Mouse (Mus musculus): ENCODE measurements at regions not wholly inside any gene's neighbourhood (a gene's known extent, or its start where the extent isn't known, plus 50 kb on each side); places are given as distances from the start of the nearest gene placed in this dataset.

- no peak overlapping the region for H3K9ac ChIP-seq (ENCODE audit: low read length)
- H3K4me1 ChIP-seq (ENCODE audit: control insufficient read depth, insufficient read depth, low read length) = no peaks in the 10 kb centered on the region
- no peaks in the 10 kb centered on the region for H3K9me3 ChIP-seq (ENCODE audit: control insufficient read depth, low read length)
- 47% methylated on average over 4 of the region's 4 CpGs for WGBS
- no peak overlapping the region; the same call in 1 of the 2 replicates for H3K27ac ChIP-seq (replicated peaks; ENCODE audit: low read depth, low read length)
- no peaks in the 10 kb centered on the region for H3K27me3 ChIP-seq (ENCODE audit: control insufficient read depth, insufficient read depth, low read length)
- DNase-seq (ENCODE audit: low spot score) (no peak), ATAC-seq (ENCODE audit: insufficient number of reproducible peaks, low FRiP score, low TSS enrichment, low read depth) (no peak)
- no peak overlapping the region for H3K4me2 ChIP-seq (ENCODE audit: low read depth, severe bottlenecking)
- H3K36me3 ChIP-seq (ENCODE audit: control insufficient read depth, insufficient read depth, low read length) = no peaks in the 10 kb centered on the region
- H3K4me3 ChIP-seq (ENCODE audit: low read depth, low read length) = no peak overlapping the region
Observed at GRCm38 (mm10) chr4:82170930-82171329, 534.6 kb downstream of the Nfib start.

GRCm38 (mm10) chr4:82168032-82168431, 537.5 kb downstream of the Nfib start:
- H3K36me3 ChIP-seq (ENCODE audit: control insufficient read depth, insufficient read depth, low read length) = no peaks in the 10 kb centered on the region
- H3K4me1 ChIP-seq (ENCODE audit: control insufficient read depth, insufficient read depth, low read length) = no peaks in the 10 kb centered on the region
- H3K4me3 ChIP-seq (ENCODE audit: low read depth, low read length) = no peak overlapping the region
- 60% methylated on average over 5 of the region's 5 CpGs for WGBS
- DNase-seq (ENCODE audit: low spot score) (no peak), ATAC-seq (ENCODE audit: insufficient number of reproducible peaks, low FRiP score, low TSS enrichment, low read depth) (no peak)
- H3K27me3 ChIP-seq (ENCODE audit: control insufficient read depth, insufficient read depth, low read length) = no peaks in the 10 kb centered on the region
- no peak overlapping the region for H3K27ac ChIP-seq (replicated peaks; ENCODE audit: low read depth, low read length)
- no peak overlapping the region for H3K4me2 ChIP-seq (ENCODE audit: low read depth, severe bottlenecking)
- no peak overlapping the region for H3K9ac ChIP-seq (ENCODE audit: low read length)
- no peaks in the 10 kb centered on the region for H3K9me3 ChIP-seq (ENCODE audit: control insufficient read depth, low read length)

GRCm38 (mm10) chr4:82167396-82167795, 538.2 kb downstream of the Nfib start:
- Histone ChIP-seq H3K4me2 (ENCODE audit: low read depth, severe bottlenecking) (no peak overlapping the region), H3K4me3 (ENCODE audit: low read depth, low read length) (no peak overlapping the region), H3K27me3 (ENCODE audit: control insufficient read depth, insufficient read depth, low read length) (no peaks in the 10 kb centered on the region), H3K36me3 (ENCODE audit: control insufficient read depth, insufficient read depth, low read length) (no peaks in the 10 kb centered on the region), H3K9ac (ENCODE audit: low read length) (no peak overlapping the region), H3K27ac (replicated peaks; ENCODE audit: low read depth, low read length) (no peak overlapping the region), H3K4me1 (ENCODE audit: control insufficient read depth, insufficient read depth, low read length) (no peaks in the 10 kb centered on the region), H3K9me3 (ENCODE audit: control insufficient read depth, low read length) (no peaks in the 10 kb centered on the region)
- ATAC-seq (ENCODE audit: insufficient number of reproducible peaks, low FRiP score, low TSS enrichment, low read depth) (no peak), DNase-seq (ENCODE audit: low spot score) (no peak)
- 74% methylated on average over 5 of the region's 5 CpGs for WGBS

GRCm38 (mm10) chr4:82166826-82167225, 538.7 kb downstream of the Nfib start:
- 71% methylated on average over 1 of the region's 1 CpGs for WGBS

GRCm38 (mm10) chr4:82166087-82166486, 539.5 kb downstream of the Nfib start:
- H3K4me1 ChIP-seq (ENCODE audit: control insufficient read depth, insufficient read depth, low read length) = no peaks in the 10 kb centered on the region
- no peak for ATAC-seq (ENCODE audit: insufficient number of reproducible peaks, low FRiP score, low TSS enrichment, low read depth)
- 92% methylated on average over 6 of the region's 6 CpGs for WGBS
- no peak overlapping the region for H3K4me2 ChIP-seq (ENCODE audit: low read depth, severe bottlenecking)
- no peaks in the 10 kb centered on the region for H3K9me3 ChIP-seq (ENCODE audit: control insufficient read depth, low read length)
- H3K27me3 ChIP-seq (ENCODE audit: control insufficient read depth, insufficient read depth, low read length) = no peaks in the 10 kb centered on the region
- no peak overlapping the region for H3K27ac ChIP-seq (replicated peaks; ENCODE audit: low read depth, low read length)
- H3K36me3 ChIP-seq (ENCODE audit: control insufficient read depth, insufficient read depth, low read length) = no peaks in the 10 kb centered on the region
- no peak overlapping the region for H3K4me3 ChIP-seq (ENCODE audit: low read depth, low read length)
- no peak overlapping the region for H3K9ac ChIP-seq (ENCODE audit: low read length)
- DNase-seq (ENCODE audit: low spot score) = no peak

More at GRCm38 (mm10) chr4:82166826-82167225, 538.7 kb downstream of the Nfib start:
- H3K27ac ChIP-seq (replicated peaks; ENCODE audit: low read depth, low read length) = no peak overlapping the region
- H3K9me3 ChIP-seq (ENCODE audit: control insufficient read depth, low read length) = no peaks in the 10 kb centered on the region
- H3K4me2 ChIP-seq (ENCODE audit: low read depth, severe bottlenecking) = no peak overlapping the region
- no peak for ATAC-seq (ENCODE audit: insufficient number of reproducible peaks, low FRiP score, low TSS enrichment, low read depth)
- H3K4me1 ChIP-seq (ENCODE audit: control insufficient read depth, insufficient read depth, low read length) = no peaks in the 10 kb centered on the region
- no peak for DNase-seq (ENCODE audit: low spot score)
- H3K36me3 ChIP-seq (ENCODE audit: control insufficient read depth, insufficient read depth, low read length) = no peaks in the 10 kb centered on the region
- no peak overlapping the region for H3K4me3 ChIP-seq (ENCODE audit: low read depth, low read length)
- no peaks in the 10 kb centered on the region for H3K27me3 ChIP-seq (ENCODE audit: control insufficient read depth, insufficient read depth, low read length)
- no peak overlapping the region for H3K9ac ChIP-seq (ENCODE audit: low read length)

- Histone ChIP-seq H3K27me3 (ENCODE audit: control insufficient read depth, insufficient read depth, low read length) (no peaks in the 10 kb centered on the region), H3K27ac (replicated peaks; ENCODE audit: low read depth, low read length) (no peak overlapping the region), H3K9me3 (ENCODE audit: control insufficient read depth, low read length) (no peaks in the 10 kb centered on the region), H3K4me3 (ENCODE audit: low read depth, low read length) (no peak overlapping the region), H3K4me1 (ENCODE audit: control insufficient read depth, insufficient read depth, low read length) (no peaks in the 10 kb centered on the region), H3K36me3 (ENCODE audit: control insufficient read depth, insufficient read depth, low read length) (no peaks in the 10 kb centered on the region), H3K4me2 (ENCODE audit: low read depth, severe bottlenecking) (no peak overlapping the region), H3K9ac (ENCODE audit: low read length) (no peak overlapping the region)
- WGBS = 45% methylated on average over 1 of the region's 1 CpGs
- ATAC-seq (ENCODE audit: insufficient number of reproducible peaks, low FRiP score, low TSS enrichment, low read depth) (no peak), DNase-seq (ENCODE audit: low spot score) (no peak)
Observed at GRCm38 (mm10) chr4:82164058-82164457, 541.5 kb downstream of the Nfib start.

- H3K4me3 ChIP-seq (ENCODE audit: low read depth, low read length) = no peak overlapping the region
- H3K27me3 ChIP-seq (ENCODE audit: control insufficient read depth, insufficient read depth, low read length) = no peaks in the 10 kb centered on the region
- no peak overlapping the region for H3K27ac ChIP-seq (replicated peaks; ENCODE audit: low read depth, low read length)
- ATAC-seq (ENCODE audit: insufficient number of reproducible peaks, low FRiP score, low TSS enrichment, low read depth) (no peak), DNase-seq (ENCODE audit: low spot score) (no peak)
- 78% methylated on average over 2 of the region's 2 CpGs for WGBS
- H3K36me3 ChIP-seq (ENCODE audit: control insufficient read depth, insufficient read depth, low read length) = no peaks in the 10 kb centered on the region
- H3K9ac ChIP-seq (ENCODE audit: low read length) = no peak overlapping the region
- H3K4me2 ChIP-seq (ENCODE audit: low read depth, severe bottlenecking) = no peak overlapping the region
- no peaks in the 10 kb centered on the region for H3K9me3 ChIP-seq (ENCODE audit: control insufficient read depth, low read length)
- H3K4me1 ChIP-seq (ENCODE audit: control insufficient read depth, insufficient read depth, low read length) = no peaks in the 10 kb centered on the region
Observed at GRCm38 (mm10) chr4:82161818-82162217, 543.7 kb downstream of the Nfib start.

- H3K4me2 ChIP-seq (ENCODE audit: low read depth, severe bottlenecking) = no peak overlapping the region
- no peak overlapping the region for H3K9ac ChIP-seq (ENCODE audit: low read length)
- ATAC-seq (ENCODE audit: insufficient number of reproducible peaks, low FRiP score, low TSS enrichment, low read depth) = no peak
- H3K4me3 ChIP-seq (ENCODE audit: low read depth, low read length) = no peak overlapping the region
- no peak overlapping the region for H3K27ac ChIP-seq (replicated peaks; ENCODE audit: low read depth, low read length)
- no peaks in the 10 kb centered on the region for H3K27me3 ChIP-seq (ENCODE audit: control insufficient read depth, insufficient read depth, low read length)
- DNase-seq (ENCODE audit: low spot score) = no peak
- WGBS = 94% methylated on average over 2 of the region's 2 CpGs
- H3K4me1 ChIP-seq (ENCODE audit: control insufficient read depth, insufficient read depth, low read length) = peaks cover 3% of the 10 kb centered on the region
- no peaks in the 10 kb centered on the region for H3K9me3 ChIP-seq (ENCODE audit: control insufficient read depth, low read length)
- no peaks in the 10 kb centered on the region for H3K36me3 ChIP-seq (ENCODE audit: control insufficient read depth, insufficient read depth, low read length)
Observed at GRCm38 (mm10) chr4:82161232-82161631, 544.3 kb downstream of the Nfib start.

GRCm38 (mm10) chr4:82160233-82160632, 545.3 kb downstream of the Nfib start:
- ATAC-seq (ENCODE audit: insufficient number of reproducible peaks, low FRiP score, low TSS enrichment, low read depth) (no peak), DNase-seq (ENCODE audit: low spot score) (no peak)
- Histone ChIP-seq H3K27ac (replicated peaks; ENCODE audit: low read depth, low read length) (no peak overlapping the region), H3K36me3 (ENCODE audit: control insufficient read depth, insufficient read depth, low read length) (no peaks in the 10 kb centered on the region), H3K9ac (ENCODE audit: low read length) (no peak overlapping the region), H3K4me1 (ENCODE audit: control insufficient read depth, insufficient read depth, low read length) (peaks cover 11% of the 10 kb centered on the region), H3K27me3 (ENCODE audit: control insufficient read depth, insufficient read depth, low read length) (no peaks in the 10 kb centered on the region), H3K9me3 (ENCODE audit: control insufficient read depth, low read length) (no peaks in the 10 kb centered on the region), H3K4me3 (ENCODE audit: low read depth, low read length) (no peak overlapping the region), H3K4me2 (ENCODE audit: low read depth, severe bottlenecking) (no peak overlapping the region)
- WGBS = 74% methylated on average over 5 of the region's 5 CpGs

Measured in limb, embryonic 11.5 days (tissue).